Mouse (Mus musculus) spleen, adult 12 weeks (tissue): Measurements from ENCODE around the gene Arl1.
"Not testable (repeated sequence)": the region's sequence is repeated elsewhere in the genome, so short reads cannot be mapped to it uniquely, and the experiment has no call there.

Source experiments
- DNase-seq: peaks from one replicate; pipeline ENCODE4 v3.0.0; 2022; ENCODE audit warnings: low spot score

The Arl1 gene

GRCm38 (mm10) chr10:88761524-88762212 is 31.0 kb downstream of the Arl1 start:
- no peak for DNase-seq

DNA sequence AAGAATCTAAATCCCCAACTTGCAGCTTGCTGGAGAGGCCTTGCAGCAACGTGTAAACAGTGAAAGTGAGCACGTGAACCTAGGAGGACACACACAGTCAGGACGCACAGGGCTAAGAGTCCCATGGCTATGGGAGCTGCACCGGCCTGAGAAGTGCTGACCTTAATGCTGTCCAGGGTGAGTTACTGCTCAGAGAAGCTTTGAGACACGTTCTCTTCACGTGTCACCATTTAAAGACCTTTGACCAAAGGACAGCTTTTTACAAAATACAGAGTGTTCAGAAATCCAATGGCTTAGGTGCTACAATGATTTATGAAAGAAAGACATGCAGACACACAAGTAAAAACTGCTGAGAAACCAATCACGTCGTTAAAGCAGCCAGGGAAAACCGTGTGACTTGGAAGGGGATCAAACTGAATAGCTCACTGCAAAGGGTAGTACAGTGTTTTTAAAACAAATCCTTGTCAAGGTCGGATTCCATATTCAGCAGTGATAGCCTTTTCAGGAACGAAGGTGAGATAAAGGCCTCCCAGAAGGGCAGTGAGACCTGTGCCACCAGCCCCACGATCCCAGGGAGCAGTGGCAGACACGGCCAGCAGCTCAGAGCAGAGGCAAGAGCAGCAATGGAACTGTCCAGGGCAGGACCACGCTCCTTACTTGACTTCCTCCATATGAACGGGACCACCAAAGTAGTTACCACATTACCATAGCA is 34.9 kb downstream of the Arl1 start:
- DNase-seq = no peak

DNA sequence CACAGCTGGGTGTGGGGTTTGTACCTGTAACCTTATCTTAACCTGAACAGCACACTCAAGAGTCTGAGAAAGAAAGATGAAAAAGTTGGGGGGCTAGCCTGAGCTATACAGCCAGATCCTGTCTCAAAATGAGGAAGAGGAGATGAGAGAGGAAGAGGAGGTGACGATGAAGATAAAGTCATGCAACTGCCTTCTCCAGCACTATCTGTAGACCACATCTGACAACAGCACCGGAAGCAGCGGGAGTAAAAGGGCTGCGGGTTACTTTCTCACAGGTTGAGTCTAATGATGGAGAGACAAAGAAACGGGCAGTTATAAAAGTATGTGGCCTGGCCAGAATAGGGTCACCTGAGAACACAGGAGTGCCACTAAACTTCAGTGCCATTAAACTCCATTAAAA is 38.3 kb downstream of the Arl1 start:
- DNase-seq = no peak

- no peak for DNase-seq
Observed at GRCm38 (mm10) chr10:88769676-88770075, 39.0 kb downstream of the Arl1 start.

GRCm38 (mm10) chr10:88772965-88773364 is 42.3 kb downstream of the Arl1 start:
- not testable (repeated sequence) for DNase-seq

DNA sequence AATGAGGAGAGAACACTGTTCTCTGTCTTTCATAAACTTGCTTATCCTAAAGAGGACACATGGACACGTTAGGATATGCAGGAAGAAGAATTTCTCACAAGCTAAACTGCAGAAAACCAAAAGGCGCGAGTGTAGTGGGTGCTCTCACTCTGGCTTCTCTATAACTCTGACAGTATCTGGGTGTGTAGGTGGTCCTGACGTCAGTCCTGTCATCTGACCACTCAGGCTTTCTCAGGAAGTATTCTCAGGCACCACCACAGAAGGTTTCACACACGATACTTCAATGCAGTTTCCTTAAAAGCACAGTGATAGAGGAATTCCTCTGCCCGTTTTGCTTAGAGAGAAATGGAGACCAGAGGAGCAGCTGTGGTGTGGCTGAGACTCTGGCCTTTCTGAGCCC is 45.5 kb downstream of the Arl1 start:
- no peak for DNase-seq

GRCm38 (mm10) chr10:88780716-88781115 is 50.1 kb downstream of the Arl1 start:
- DNase-seq = no peak

GRCm38 (mm10) chr10:88783135-88783534 is 52.5 kb downstream of the Arl1 start:
- not testable (repeated sequence) for DNase-seq

GRCm38 (mm10) chr10:88783941-88784340 is 53.3 kb downstream of the Arl1 start:
- DNase-seq = no peak

DNA sequence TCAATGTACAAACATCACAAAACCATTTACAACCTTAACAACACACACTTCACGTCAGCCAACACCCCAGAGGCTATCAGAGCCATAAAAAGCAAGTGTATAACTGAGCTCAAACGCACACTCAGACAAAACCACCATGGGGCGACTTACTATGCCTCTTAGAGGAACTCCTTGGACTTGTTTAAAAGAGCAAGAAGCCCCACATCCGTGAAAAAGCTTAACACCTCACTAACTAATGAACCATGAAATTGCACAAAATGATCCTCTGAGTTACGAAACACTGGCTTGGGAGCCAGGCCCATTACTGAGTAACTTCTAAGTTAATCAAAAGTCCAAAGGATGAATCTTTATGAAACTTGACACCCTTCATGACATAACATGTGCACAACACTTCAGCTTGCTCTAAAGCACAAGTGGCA is 53.9 kb downstream of the Arl1 start:
- DNase-seq = no peak

DNA sequence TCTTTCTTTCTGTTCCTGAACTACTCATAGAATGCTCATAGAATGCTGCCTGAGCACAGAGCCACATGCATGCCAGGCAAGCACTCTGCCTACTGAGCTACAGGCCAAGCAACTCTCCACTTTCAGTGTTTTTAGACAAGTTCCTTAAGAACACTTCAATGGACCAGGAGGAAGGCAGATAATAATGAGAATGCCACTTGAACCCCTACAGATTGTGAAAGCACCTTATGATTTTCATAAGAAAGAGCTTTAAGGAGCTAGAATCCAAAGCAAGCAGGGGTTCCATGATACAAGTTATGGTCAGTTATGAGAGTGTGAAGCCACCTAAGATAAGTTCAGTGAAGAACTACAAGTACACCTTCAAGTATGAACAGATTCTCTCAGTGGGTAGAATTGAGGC is 63.0 kb downstream of the Arl1 start:
- no peak for DNase-seq
